Mouse (Mus musculus) heart, adult 2 months (tissue): ENCODE data around the gene Ets1.

Experiments
- CTCF ChIP-seq: fragments of 200-600 bp; IDR thresholded peaks from 2 replicates; pipeline ENCODE4 v1.8.1; 2022; ENCODE audit warnings: antibody characterized with exemption, mild to moderate bottlenecking, moderate library complexity
- EP300 ChIP-seq: fragments of 200-500 bp; IDR thresholded peaks from 2 replicates; pipeline ENCODE4 v1.6.1; 2011; ENCODE audit warnings: low read depth, low read length, control low read depth; ENCODE audit not compliant: insufficient read depth
- POLR2A ChIP-seq: fragments of 200-500 bp; IDR thresholded peaks from 2 replicates; pipeline ENCODE4 v1.6.1; 2011; ENCODE audit warnings: mild to moderate bottlenecking, low read depth, low read length, control low read depth; ENCODE audit not compliant: insufficient read depth

DNA sequence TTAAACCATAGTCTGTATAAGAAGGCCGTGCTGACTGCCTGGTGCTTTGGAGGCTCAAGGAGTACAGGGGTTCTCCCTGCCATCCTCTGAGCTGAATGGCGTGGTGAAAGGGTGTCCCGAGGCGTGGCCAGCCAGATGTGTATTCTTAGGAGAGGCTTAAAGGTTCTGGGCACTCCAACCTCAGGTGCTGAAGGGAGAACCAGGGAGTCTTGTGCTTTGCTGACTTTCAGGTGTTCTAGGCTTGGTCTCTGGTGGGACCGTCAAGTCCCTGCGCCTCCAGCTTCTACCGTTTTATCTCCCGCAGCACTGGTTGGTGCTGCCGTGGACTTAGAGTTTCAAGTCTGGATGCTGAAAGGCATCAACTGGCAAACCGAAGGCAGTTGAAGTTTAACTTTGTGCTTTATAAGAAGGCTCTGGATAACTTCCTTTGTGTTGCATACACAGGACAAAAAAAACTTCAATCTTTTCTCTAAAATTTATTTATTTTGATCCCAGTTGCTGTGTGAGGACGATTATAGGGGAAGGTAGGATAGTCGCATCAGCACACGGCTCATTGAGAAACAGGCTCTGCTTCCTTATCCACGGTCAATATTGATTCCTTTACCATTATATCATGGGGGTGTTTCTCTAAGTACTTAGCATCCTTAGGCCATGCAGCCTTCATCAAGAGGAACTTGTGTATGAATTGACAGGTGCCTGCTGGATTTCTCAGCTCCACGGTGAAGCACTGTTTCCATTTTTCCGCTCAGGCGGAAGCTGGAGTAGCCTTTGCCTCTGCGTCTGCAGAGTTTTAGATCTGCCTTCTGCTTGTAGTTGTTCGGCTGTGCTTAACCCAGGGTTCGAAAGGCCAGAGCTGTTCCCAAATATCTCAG is 65.3 kb downstream of the Ets1 start:
- TF ChIP-seq POLR2A (no peak), CTCF (no peak), EP300 (no peak)
